Mouse (Mus musculus): Measurements from ENCODE around the gene Map3k4. TPM values are rescaled to one million over a fixed set of nuclear protein-coding genes. Genes with fewer than 3 reads are reported as not detected.
A peak's percentile ranks its signal among the peaks of the same experiment; 100 is the strongest.

Map3k4 gene
- polyA plus RNA-seq, 1 experiment from 2014 or later, result 29.2 TPM

DNA sequence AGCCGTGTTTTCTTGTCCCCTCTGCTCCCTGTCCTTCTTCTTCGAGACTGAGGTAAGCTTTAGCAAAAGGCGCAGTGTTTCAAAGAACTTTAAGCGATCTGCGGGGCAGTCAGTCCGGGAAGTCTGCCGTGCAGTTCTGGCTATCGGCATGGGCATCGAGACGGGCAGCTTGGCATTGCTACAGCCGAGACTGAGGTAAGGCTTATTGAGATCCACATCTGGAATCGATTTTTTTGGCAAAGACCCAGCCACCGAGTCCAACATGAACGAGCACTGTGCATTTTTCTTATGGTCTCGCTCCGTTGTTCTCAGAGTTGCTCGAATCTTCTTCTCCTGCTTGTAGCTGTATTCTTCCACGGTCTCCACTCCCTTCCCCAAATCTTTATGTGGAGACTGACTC lies 46.8 kb downstream of the Map3k4 start:
- Histone ChIP-seq H3K4me3 (ENCODE audit: low read depth, low read length) (no peak overlapping the region), H3K9me3 (replicated peaks; ENCODE audit: control insufficient read depth, low read length) (no peaks in the 10 kb centered on the region), H3K4me1 (ENCODE audit: control insufficient read depth, insufficient read depth, low read length) (no peaks in the 10 kb centered on the region; the same call in 1 of the 2 replicates), H3K36me3 (ENCODE audit: control insufficient read depth, insufficient read depth, low read length) (peaks cover 37% of the 10 kb centered on the region), H3K27me3 (replicated peaks; ENCODE audit: control insufficient read depth, insufficient read depth, low read length) (no peaks in the 10 kb centered on the region), H3K27ac (ENCODE audit: low read depth, low read length) (no peak overlapping the region), H3K4me2 (ENCODE audit: low read length) (no peak overlapping the region), H3K9ac (ENCODE audit: low read length) (no peak overlapping the region)
- ATAC-seq (no peak), DNase-seq (ENCODE audit: low spot score) (no peak)
- WGBS, result 94% methylated on average over 18 of the region's 18 CpGs

DNA sequence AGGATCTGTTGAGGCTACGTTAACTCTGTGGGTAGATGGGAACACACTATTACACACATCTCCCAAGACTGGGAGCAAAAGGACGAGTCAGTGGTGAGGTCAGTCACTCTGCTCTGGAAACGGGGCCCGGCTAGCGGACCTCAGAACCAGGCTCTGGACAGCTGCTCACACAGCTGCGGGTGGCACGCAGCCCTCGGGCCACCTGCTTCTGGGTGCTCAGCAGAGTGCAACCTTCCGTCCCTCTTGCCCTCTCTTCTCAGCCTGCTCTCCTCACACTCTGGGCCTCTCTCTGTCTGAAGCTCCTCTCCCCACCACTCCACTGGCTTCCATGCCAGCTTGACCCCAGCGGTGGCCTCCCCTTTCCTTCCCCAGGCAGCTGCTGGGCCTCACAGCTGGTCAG lies 50.1 kb downstream of the Map3k4 start:
- WGBS, result 88% methylated on average over 10 of the region's 10 CpGs
- ATAC-seq (no peak), DNase-seq (ENCODE audit: low spot score) (no peak)
- Histone ChIP-seq H3K9me3 (replicated peaks; ENCODE audit: control insufficient read depth, low read length) (no peaks in the 10 kb centered on the region), H3K4me2 (ENCODE audit: low read length) (no peak overlapping the region), H3K27me3 (replicated peaks; ENCODE audit: control insufficient read depth, insufficient read depth, low read length) (no peaks in the 10 kb centered on the region), H3K4me3 (ENCODE audit: low read depth, low read length) (no peak overlapping the region), H3K36me3 (ENCODE audit: control insufficient read depth, insufficient read depth, low read length) (peaks cover 22% of the 10 kb centered on the region), H3K9ac (ENCODE audit: low read length) (no peak overlapping the region), H3K4me1 (ENCODE audit: control insufficient read depth, insufficient read depth, low read length) (no peaks in the 10 kb centered on the region; the same call in 1 of the 2 replicates), H3K27ac (ENCODE audit: low read depth, low read length) (no peak overlapping the region)

DNA sequence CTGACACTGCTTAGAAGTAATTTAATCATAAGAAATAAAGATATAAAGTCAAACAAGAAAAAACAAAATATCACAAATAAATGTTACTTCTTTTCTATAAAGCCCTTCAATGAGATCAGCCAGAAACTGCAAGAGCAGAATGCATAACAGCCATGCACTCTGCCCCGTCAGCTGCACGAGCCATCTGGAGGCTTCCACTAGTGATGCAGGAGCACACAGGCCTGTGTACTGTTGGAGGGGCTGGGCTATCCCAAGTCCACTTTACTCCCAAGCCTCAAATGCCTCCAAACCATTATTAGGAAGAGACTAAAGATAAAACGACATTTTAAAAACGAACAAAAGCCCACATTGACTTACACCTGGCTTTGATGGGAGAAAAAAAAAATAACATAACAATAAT lies 50.5 kb downstream of the Map3k4 start:
- H3K4me3 ChIP-seq (ENCODE audit: low read depth, low read length), result no peak overlapping the region
- ATAC-seq (no peak), DNase-seq (ENCODE audit: low spot score) (peak; percentile 36)
- 76% methylated on average over 4 of the region's 4 CpGs for WGBS
- H3K4me2 ChIP-seq (ENCODE audit: low read length), result no peak overlapping the region
- no peaks in the 10 kb centered on the region for H3K27me3 ChIP-seq (replicated peaks; ENCODE audit: control insufficient read depth, insufficient read depth, low read length)
- no peak overlapping the region for H3K9ac ChIP-seq (ENCODE audit: low read length)
- H3K9me3 ChIP-seq (replicated peaks; ENCODE audit: control insufficient read depth, low read length), result no peaks in the 10 kb centered on the region
- H3K27ac ChIP-seq (ENCODE audit: low read depth, low read length), result no peak overlapping the region
- peaks cover 22% of the 10 kb centered on the region for H3K36me3 ChIP-seq (ENCODE audit: control insufficient read depth, insufficient read depth, low read length)
- no peaks in the 10 kb centered on the region; the same call in 1 of the 2 replicates for H3K4me1 ChIP-seq (ENCODE audit: control insufficient read depth, insufficient read depth, low read length)

DNA sequence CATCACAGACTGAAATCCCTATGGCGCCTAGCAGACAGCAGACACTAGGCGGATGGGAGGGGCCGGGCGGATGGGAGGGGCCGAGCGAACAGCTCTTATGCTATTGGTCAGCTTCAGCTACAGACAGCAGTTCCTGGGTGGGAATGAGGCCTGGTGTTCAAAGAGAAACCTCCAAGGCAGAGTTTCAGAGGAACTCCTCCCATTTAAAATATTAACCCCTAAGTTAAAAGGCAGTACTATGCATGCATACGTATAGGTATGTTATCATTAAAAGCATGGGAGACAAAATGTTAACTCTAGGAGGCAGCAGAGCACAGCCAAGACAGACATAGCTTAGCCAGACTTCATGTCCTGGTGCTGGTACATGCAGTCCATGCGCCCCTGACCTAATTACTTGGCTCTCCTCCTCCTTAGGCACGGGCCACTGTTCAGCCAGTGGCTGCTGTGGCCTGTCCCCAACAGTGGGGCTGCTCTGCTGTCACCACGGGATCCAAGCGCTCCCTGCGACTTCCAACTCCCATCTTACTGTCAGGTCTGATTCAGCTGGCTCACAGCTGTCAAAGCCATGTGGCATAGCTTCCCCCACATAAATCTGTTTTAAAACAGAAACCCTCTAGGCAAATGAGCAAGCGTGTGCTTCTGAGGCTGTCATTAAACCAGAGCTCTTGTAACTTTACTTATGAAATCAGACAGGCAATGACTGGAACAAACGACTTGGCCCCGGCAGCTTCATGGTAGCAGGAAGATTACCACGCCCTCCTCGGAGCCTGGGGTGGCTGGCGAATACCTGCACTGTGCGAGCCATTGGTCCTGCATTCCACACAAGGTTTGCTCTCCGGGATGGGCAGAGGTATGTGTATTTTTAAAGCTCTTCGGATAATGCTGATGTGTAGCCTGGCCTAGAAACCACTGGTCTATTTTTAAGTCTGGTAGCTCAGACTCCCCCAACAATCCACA lies 52.3 kb downstream of the Map3k4 start:
- Histone ChIP-seq H3K27me3 (replicated peaks; ENCODE audit: control insufficient read depth, insufficient read depth, low read length) (no peaks in the 10 kb centered on the region), H3K27ac (ENCODE audit: low read depth, low read length) (0 out of 2 replicates have a peak overlapping the region, but pooled peaks have one; percentile 9), H3K9me3 (replicated peaks; ENCODE audit: control insufficient read depth, low read length) (no peaks in the 10 kb centered on the region), H3K4me1 (ENCODE audit: control insufficient read depth, insufficient read depth, low read length) (no peaks in the 10 kb centered on the region; the same call in 1 of the 2 replicates), H3K9ac (ENCODE audit: low read length) (no peak overlapping the region), H3K4me2 (ENCODE audit: low read length) (no peak overlapping the region), H3K4me3 (ENCODE audit: low read depth, low read length) (no peak overlapping the region), H3K36me3 (ENCODE audit: control insufficient read depth, insufficient read depth, low read length) (peaks cover 19% of the 10 kb centered on the region)
- 70% methylated on average over 21 of the region's 21 CpGs for WGBS
- ATAC-seq (peak; percentile 65), DNase-seq (ENCODE audit: low spot score) (peak; percentile 51)

DNA sequence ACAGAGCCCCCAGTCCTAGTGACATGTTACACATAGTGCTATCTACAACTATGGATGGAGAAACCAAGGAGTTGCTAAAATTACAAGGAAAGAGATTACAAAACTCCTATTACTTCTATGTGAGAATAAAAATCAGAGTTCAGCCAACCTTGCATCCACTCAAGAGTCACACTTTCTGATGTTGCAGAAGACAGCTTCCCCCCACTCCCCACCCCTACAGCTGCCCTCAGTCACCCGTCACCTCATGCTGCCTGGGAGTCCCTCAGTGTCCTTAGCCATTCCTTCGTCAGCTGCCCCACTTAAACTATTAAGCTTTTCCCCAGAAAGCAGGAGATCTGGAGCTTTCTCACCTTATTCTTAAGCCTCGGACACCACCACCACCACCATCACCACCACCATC lies 54.3 kb downstream of the Map3k4 start:
- H3K27me3 ChIP-seq (replicated peaks; ENCODE audit: control insufficient read depth, insufficient read depth, low read length), result no peaks in the 10 kb centered on the region
- no peak overlapping the region for H3K4me2 ChIP-seq (ENCODE audit: low read length)
- H3K9me3 ChIP-seq (replicated peaks; ENCODE audit: control insufficient read depth, low read length), result no peaks in the 10 kb centered on the region
- no peak overlapping the region for H3K9ac ChIP-seq (ENCODE audit: low read length)
- no peaks in the 10 kb centered on the region; the same call in 1 of the 2 replicates for H3K4me1 ChIP-seq (ENCODE audit: control insufficient read depth, insufficient read depth, low read length)
- no peak overlapping the region for H3K4me3 ChIP-seq (ENCODE audit: low read depth, low read length)
- 89% methylated on average over 3 of the region's 3 CpGs for WGBS
- ATAC-seq (no peak), DNase-seq (ENCODE audit: low spot score) (no peak)
- no peak overlapping the region for H3K27ac ChIP-seq (ENCODE audit: low read depth, low read length)
- H3K36me3 ChIP-seq (ENCODE audit: control insufficient read depth, insufficient read depth, low read length), result peaks cover 23% of the 10 kb centered on the region; the same call in 1 of the 2 replicates

DNA sequence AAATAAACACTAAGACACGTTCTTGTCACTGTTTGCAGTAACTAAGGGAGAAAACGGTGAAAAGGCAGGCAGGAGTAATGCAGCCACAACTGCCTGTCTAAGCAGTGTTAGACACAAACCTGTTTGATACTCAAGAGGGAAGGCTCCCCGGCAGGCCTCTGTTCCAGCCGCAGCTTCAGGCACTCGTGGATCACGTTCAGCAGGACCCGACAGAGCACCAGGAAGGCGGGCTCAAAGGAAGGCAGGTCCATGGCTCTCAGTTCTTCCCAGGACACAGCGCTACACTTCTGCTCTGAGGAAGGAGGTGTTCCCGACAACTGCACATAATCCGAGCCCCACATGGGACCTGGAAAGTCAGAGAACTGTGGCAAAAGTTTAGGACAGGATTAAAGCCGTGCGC lies 54.8 kb downstream of the Map3k4 start:
- H3K9me3 ChIP-seq (replicated peaks; ENCODE audit: control insufficient read depth, low read length), result no peaks in the 10 kb centered on the region
- peaks cover 24% of the 10 kb centered on the region for H3K36me3 ChIP-seq (ENCODE audit: control insufficient read depth, insufficient read depth, low read length)
- no peak overlapping the region for H3K27ac ChIP-seq (ENCODE audit: low read depth, low read length)
- H3K4me1 ChIP-seq (ENCODE audit: control insufficient read depth, insufficient read depth, low read length), result no peaks in the 10 kb centered on the region; the same call in 1 of the 2 replicates
- WGBS, result 88% methylated on average over 13 of the region's 13 CpGs
- no peak overlapping the region for H3K4me2 ChIP-seq (ENCODE audit: low read length)
- H3K9ac ChIP-seq (ENCODE audit: low read length), result no peak overlapping the region
- H3K27me3 ChIP-seq (replicated peaks; ENCODE audit: control insufficient read depth, insufficient read depth, low read length), result no peaks in the 10 kb centered on the region
- DNase-seq (ENCODE audit: low spot score) (no peak), ATAC-seq (no peak)
- no peak overlapping the region for H3K4me3 ChIP-seq (ENCODE audit: low read depth, low read length)

DNA sequence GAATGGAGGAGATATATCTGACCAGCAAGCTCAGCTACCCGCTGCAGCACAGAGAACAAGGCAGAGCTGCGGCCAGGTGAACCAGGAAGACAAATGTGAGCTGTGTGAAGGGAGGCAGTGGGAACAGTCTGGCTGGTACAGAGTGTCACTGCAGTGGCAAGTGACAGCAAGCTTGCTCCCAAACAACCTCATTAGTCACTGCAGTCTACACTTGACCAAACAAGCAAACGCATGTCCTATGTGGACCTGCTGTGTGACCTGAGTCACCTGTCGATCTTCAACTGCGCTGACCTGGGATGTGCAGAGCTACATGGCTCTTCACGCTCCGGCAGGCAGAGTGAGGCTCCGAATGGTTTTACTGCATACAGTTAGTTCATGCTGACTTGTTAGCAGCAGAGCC lies 55.7 kb downstream of the Map3k4 start:
- no peak overlapping the region for H3K4me3 ChIP-seq (ENCODE audit: low read depth, low read length)
- no peaks in the 10 kb centered on the region for H3K9me3 ChIP-seq (replicated peaks; ENCODE audit: control insufficient read depth, low read length)
- no peaks in the 10 kb centered on the region for H3K4me1 ChIP-seq (ENCODE audit: control insufficient read depth, insufficient read depth, low read length)
- 96% methylated on average over 8 of the region's 8 CpGs for WGBS
- no peak overlapping the region for H3K27ac ChIP-seq (ENCODE audit: low read depth, low read length)
- H3K36me3 ChIP-seq (ENCODE audit: control insufficient read depth, insufficient read depth, low read length), result peaks cover 28% of the 10 kb centered on the region
- ATAC-seq, result no peak
- H3K4me2 ChIP-seq (ENCODE audit: low read length), result no peak overlapping the region
- DNase-seq (ENCODE audit: low spot score), result no peak
- H3K9ac ChIP-seq (ENCODE audit: low read length), result no peak overlapping the region
- no peaks in the 10 kb centered on the region for H3K27me3 ChIP-seq (replicated peaks; ENCODE audit: control insufficient read depth, insufficient read depth, low read length)

DNA sequence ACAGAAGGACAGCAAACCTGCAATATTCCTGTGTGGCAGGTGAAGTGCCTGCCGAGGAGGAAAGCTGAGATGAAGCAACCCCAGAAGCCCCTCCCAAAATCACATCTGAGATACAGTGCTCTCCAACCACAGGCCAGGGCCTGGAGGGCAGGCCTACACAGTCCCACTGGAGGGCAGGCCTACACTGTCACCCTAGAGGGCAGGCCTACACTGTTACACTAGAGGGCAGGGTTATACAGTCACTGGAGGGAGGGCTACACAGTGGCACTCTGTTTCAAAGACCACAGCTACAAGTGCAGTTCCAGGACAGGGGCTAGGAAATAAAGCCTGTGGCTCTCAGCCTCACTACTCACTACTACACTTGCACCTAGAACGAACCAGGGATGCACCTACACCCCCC lies 56.7 kb downstream of the Map3k4 start:
- Histone ChIP-seq H3K27me3 (replicated peaks; ENCODE audit: control insufficient read depth, insufficient read depth, low read length) (no peaks in the 10 kb centered on the region), H3K9me3 (replicated peaks; ENCODE audit: control insufficient read depth, low read length) (no peaks in the 10 kb centered on the region), H3K27ac (ENCODE audit: low read depth, low read length) (no peak overlapping the region), H3K4me3 (ENCODE audit: low read depth, low read length) (no peak overlapping the region), H3K4me2 (ENCODE audit: low read length) (no peak overlapping the region), H3K36me3 (ENCODE audit: control insufficient read depth, insufficient read depth, low read length) (peaks cover 38% of the 10 kb centered on the region), H3K9ac (ENCODE audit: low read length) (no peak overlapping the region), H3K4me1 (ENCODE audit: control insufficient read depth, insufficient read depth, low read length) (no peaks in the 10 kb centered on the region)
- ATAC-seq (no peak), DNase-seq (ENCODE audit: low spot score) (no peak)
- 84% methylated on average over 2 of the region's 2 CpGs for WGBS

DNA sequence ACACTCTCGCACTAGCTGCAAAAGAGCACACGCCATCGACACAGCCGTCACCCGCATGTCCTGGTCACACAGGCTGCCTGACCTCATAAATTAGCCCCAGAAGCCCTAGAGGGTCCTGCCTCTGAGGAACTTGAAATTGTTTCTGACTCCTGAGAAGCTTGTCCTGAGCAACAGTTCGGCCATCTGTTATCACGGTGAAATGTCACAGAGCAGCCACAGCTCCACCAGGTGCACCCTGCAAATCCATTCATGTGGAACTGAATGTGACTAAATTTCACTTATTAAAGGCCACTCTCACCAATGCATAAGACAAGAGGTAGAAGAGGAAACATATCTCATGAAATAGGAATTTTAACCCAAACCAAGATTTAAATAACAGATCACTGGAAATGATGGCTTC lies 57.2 kb downstream of the Map3k4 start:
- ATAC-seq (no peak), DNase-seq (ENCODE audit: low spot score) (no peak)
- Histone ChIP-seq H3K27ac (ENCODE audit: low read depth, low read length) (no peak overlapping the region), H3K36me3 (ENCODE audit: control insufficient read depth, insufficient read depth, low read length) (peaks cover 43% of the 10 kb centered on the region), H3K4me3 (ENCODE audit: low read depth, low read length) (no peak overlapping the region), H3K27me3 (replicated peaks; ENCODE audit: control insufficient read depth, insufficient read depth, low read length) (no peaks in the 10 kb centered on the region), H3K4me2 (ENCODE audit: low read length) (no peak overlapping the region), H3K9ac (ENCODE audit: low read length) (no peak overlapping the region), H3K9me3 (replicated peaks; ENCODE audit: control insufficient read depth, low read length) (no peaks in the 10 kb centered on the region), H3K4me1 (ENCODE audit: control insufficient read depth, insufficient read depth, low read length) (no peaks in the 10 kb centered on the region)
- 95% methylated on average over 7 of the region's 7 CpGs for WGBS

All from forebrain, embryonic 14.5 days (tissue).